Mouse (Mus musculus) lung, adult 2 months (tissue): ENCODE data around the gene E2f6.

ENCODE experiments used
- CTCF ChIP-seq: fragments of 200-500 bp; IDR thresholded peaks from 2 replicates; pipeline ENCODE4 v1.5.1; 2011; ENCODE audit warnings: mild to moderate bottlenecking, low read length, control low read depth; ENCODE audit not compliant: insufficient read depth
- POLR2A ChIP-seq: fragments of 200-500 bp; IDR thresholded peaks from 2 replicates; pipeline ENCODE4 v1.6.1; 2011; ENCODE audit warnings: low read depth, mild to moderate bottlenecking, control low read depth, low read length, borderline replicate concordance; ENCODE audit errors: extremely low read depth

- TF ChIP-seq CTCF (no peak), POLR2A (no peak)
Measured at GRCm38 (mm10) chr12:16795781-16796180, 15.0 kb upstream of the E2f6 start.
